Mouse (Mus musculus) ES-Bruce4 (cell line): ENCODE measurements around the gene Pfdn4. TPM values are rescaled to one million over a fixed set of nuclear protein-coding genes. Genes with fewer than 3 reads are reported as not detected.

Experiments
- H3K27ac ChIP-seq: 2 replicates; pipeline ENCODE4 v1.5.1; 2012; ENCODE audit warnings: low read length, inconsistent platforms; ENCODE audit not compliant: insufficient read depth
- H3K27me3 ChIP-seq: 2 replicates; pipeline ENCODE4 v1.6.1; 2012; ENCODE audit warnings: mild to moderate bottlenecking, low read length, inconsistent platforms; ENCODE audit not compliant: control insufficient read depth, poor library complexity, insufficient read depth, severe bottlenecking
- H3K36me3 ChIP-seq: 2 replicates; pipeline ENCODE4 v1.6.1; 2012; ENCODE audit warnings: inconsistent platforms, mild to moderate bottlenecking, low read length, moderate library complexity; ENCODE audit not compliant: control insufficient read depth, poor library complexity, insufficient read depth, severe bottlenecking
- H3K4me1 ChIP-seq: one replicate; pipeline ENCODE4 v1.8.1; 2011; ENCODE audit warnings: low read length; ENCODE audit not compliant: control insufficient read depth, insufficient read depth
- H3K4me3 ChIP-seq: 2 replicates; pipeline ENCODE4 v1.5.1; 2011; ENCODE audit warnings: low read depth, mild to moderate bottlenecking, low read length
- H3K9ac ChIP-seq: 2 replicates; pipeline ENCODE4 v1.6.1; 2012; ENCODE audit warnings: low read depth, mild to moderate bottlenecking, inconsistent platforms; ENCODE audit not compliant: poor library complexity, severe bottlenecking
- H3K9me3 ChIP-seq: replicated peaks from 2 replicates; pipeline ENCODE4 v1.6.1; 2012; ENCODE audit warnings: mild to moderate bottlenecking, low read length, inconsistent platforms; ENCODE audit not compliant: control insufficient read depth, poor library complexity, insufficient read depth, severe bottlenecking
- CTCF ChIP-seq: IDR thresholded peaks from one replicate; pipeline ENCODE4 v1.8.1; 2011; ENCODE audit warnings: low read depth, low read length
- EP300 ChIP-seq: IDR thresholded peaks from 2 replicates; pipeline ENCODE4 v1.6.1; 2011; ENCODE audit warnings: low read depth, low read length; ENCODE audit not compliant: insufficient read depth
- POLR2A ChIP-seq: IDR thresholded peaks from one replicate; pipeline ENCODE4 v1.8.1; 2011; ENCODE audit warnings: low read length; ENCODE audit not compliant: insufficient read depth
- polyA plus RNA-seq: library from polyadenylated mRNA; stranded (reverse); fragments of >200 nt; gene quantifications from 2 replicates; pipeline ENCODE4 v1.2.4, GENCODE M21; 2011; ENCODE audit warnings: low read depth; ENCODE audit not compliant: missing spikeins, insufficient read depth, insufficient read length

The Pfdn4 gene
- polyA plus RNA-seq, 1 experiment, result 163 TPM

DNA sequence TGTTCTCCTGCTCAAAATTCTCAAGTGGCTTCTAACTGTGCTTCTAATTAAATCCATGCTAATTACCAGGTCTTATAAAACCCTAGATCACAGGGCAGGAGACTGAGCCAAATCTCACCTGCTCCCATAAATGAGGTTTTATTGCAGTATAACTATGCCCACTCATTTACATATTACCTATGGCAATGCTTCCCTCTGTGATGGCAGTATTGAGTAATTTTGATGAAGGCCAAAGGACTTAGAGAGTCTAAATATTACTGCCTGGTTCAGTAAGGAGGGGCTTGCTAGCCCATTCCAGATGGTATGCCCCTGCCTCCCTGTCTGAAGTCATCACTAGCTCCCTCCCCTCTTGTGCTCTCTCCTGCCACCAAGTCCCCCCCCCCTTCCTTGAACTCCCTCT lies 39.6 kb downstream of the Pfdn4 start:
- H3K4me3 ChIP-seq, result no peak overlapping the region
- H3K4me1 ChIP-seq, result no peaks in the 10 kb centered on the region
- no peak for TF ChIP-seq POLR2A
- no peaks in the 10 kb centered on the region for H3K27me3 ChIP-seq
- no peak overlapping the region for H3K9ac ChIP-seq
- H3K9me3 ChIP-seq, result no peaks in the 10 kb centered on the region
- no peak overlapping the region for H3K27ac ChIP-seq
- H3K36me3 ChIP-seq, result no peaks in the 10 kb centered on the region

DNA sequence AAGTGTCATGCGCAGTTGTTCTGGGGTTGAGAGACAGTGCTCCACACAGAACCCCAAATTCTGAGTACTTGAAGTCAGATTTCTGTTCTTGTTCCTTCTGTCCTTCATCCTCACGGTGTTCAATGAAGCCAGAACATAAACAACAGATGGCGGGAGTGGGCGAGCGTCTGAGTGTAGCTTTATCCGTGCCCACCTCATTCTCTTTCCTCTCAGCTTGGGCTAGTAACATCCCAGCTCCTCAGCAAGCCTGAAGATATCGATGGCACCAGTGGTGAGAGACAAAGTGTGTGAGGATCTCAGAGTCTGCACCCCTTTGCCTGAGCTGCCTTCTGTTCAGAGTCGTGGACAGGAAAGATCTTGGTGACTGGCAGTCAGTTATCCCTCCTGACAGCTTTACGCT lies 43.0 kb downstream of the Pfdn4 start:
- Histone ChIP-seq H3K27me3 (no peaks in the 10 kb centered on the region), H3K9me3 (no peaks in the 10 kb centered on the region), H3K9ac (no peak overlapping the region), H3K27ac (no peak overlapping the region), H3K4me1 (no peaks in the 10 kb centered on the region), H3K4me3 (no peak overlapping the region), H3K36me3 (no peaks in the 10 kb centered on the region)
- TF ChIP-seq EP300 (no peak), CTCF (no peak), POLR2A (no peak)

DNA sequence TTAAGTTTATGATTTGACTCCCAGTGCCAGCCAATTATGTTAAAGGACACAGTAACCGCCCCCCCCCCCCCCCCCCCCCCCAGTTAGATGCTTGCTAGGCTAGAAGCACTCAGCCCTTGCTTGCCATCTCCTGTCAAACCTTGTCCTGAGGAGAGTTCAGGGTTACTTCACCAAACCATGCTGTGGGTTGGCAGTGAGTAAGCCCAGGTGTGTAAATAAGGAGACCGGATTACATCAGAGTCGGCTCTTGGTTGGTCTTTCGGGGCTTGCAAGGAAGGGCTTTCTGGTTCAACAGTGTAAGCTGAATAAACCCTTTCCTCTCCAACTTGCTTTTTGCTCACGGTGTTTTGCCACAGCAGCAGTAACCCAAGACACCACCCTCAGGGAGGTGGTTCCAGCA lies 47.4 kb downstream of the Pfdn4 start:
- no peak overlapping the region for H3K9ac ChIP-seq
- no peaks in the 10 kb centered on the region for H3K9me3 ChIP-seq
- TF ChIP-seq EP300, result no peak
- TF ChIP-seq CTCF, result no peak
- H3K36me3 ChIP-seq, result no peaks in the 10 kb centered on the region
- H3K4me3 ChIP-seq, result no peak overlapping the region
- no peaks in the 10 kb centered on the region for H3K27me3 ChIP-seq
- H3K4me1 ChIP-seq, result no peaks in the 10 kb centered on the region
- H3K27ac ChIP-seq, result no peak overlapping the region

DNA sequence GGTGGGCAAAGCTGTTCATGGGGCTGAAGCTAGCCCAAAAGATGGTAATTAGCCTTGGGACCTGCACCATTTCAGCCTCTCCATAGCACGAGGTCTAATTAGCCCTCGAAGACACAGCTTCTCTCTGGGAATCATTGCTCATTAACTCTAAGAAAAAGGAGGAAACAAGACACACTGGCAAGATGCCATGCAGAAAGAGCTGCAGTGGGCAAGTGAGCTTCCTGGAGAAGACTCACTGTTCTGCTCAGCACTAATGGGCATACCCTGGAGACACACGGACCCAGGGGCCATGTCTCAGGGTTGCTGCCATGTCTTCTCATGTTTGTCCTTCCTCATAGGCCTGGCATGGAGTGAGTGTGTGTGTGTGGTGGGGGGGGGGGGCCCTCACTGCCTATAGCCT lies 47.9 kb downstream of the Pfdn4 start:
- Histone ChIP-seq H3K27me3 (no peaks in the 10 kb centered on the region), H3K36me3 (no peaks in the 10 kb centered on the region), H3K4me1 (no peaks in the 10 kb centered on the region), H3K4me3 (no peak overlapping the region), H3K9ac (no peak overlapping the region), H3K27ac (no peak overlapping the region), H3K9me3 (no peaks in the 10 kb centered on the region)
- TF ChIP-seq CTCF (no peak), POLR2A (no peak), EP300 (no peak)

DNA sequence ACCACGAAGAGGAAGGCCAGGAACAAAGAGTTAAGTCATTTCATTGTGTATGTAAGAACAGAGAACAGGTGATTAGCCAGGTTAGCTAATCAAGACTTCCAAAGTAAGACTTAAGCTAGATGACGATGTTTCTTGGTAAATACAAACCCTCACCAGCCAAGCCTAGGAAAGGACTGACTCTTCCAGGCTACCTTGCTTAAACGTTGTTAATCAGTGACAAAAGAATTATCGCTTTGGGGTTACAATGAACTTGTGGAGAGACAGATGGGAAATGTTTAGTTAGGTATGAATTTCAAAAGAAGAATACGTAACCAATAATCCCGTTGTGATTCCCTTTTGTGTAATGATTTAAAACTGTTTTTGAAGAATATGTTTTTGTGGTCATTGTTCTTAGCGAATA lies 48.7 kb downstream of the Pfdn4 start:
- no peaks in the 10 kb centered on the region for H3K9me3 ChIP-seq
- H3K4me1 ChIP-seq, result no peaks in the 10 kb centered on the region
- TF ChIP-seq CTCF, result no peak
- no peak for TF ChIP-seq POLR2A
- TF ChIP-seq EP300, result no peak
- no peaks in the 10 kb centered on the region for H3K36me3 ChIP-seq
- H3K4me3 ChIP-seq, result no peak overlapping the region
- no peak overlapping the region for H3K27ac ChIP-seq
- no peak overlapping the region for H3K9ac ChIP-seq
- no peaks in the 10 kb centered on the region for H3K27me3 ChIP-seq

DNA sequence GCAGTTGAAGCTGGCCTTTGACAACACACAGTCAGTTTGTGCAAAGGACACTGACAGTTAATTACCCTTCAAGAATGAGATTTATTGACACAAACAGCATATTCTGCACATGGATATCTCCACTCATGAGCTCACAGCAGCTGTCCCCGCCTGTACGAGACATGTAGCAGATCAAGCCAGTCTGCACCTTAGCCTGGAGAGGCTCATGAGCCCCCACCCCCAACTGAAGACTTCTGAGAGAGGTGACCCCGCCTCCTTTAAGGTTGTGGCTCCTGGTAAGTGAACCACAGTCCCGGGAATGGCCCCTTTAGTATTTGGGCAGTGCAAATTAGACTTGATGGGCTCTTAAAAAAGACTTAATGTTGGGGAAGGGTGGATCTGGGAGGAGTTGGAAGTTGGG lies 49.5 kb downstream of the Pfdn4 start:
- Histone ChIP-seq H3K27me3 (no peaks in the 10 kb centered on the region), H3K4me3 (no peak overlapping the region), H3K27ac (no peak overlapping the region), H3K36me3 (no peaks in the 10 kb centered on the region), H3K4me1 (no peaks in the 10 kb centered on the region), H3K9me3 (no peaks in the 10 kb centered on the region), H3K9ac (no peak overlapping the region)
- TF ChIP-seq CTCF, result no peak
- no peak for TF ChIP-seq EP300
- no peak for TF ChIP-seq POLR2A
